Mouse (Mus musculus) MEL (cell line): Measurements from ENCODE around the gene Mtr. TPM values are rescaled to one million over a fixed set of nuclear protein-coding genes. Genes with fewer than 3 reads are reported as not detected.

ENCODE experiments used
- DNase-seq: peaks from one replicate; pipeline ENCODE4 v3.0.0; 2011; ENCODE audit warnings: low read depth, low spot score
- H3K27ac ChIP-seq: 2 replicates; pipeline ENCODE4 v1.5.1; 2012; ENCODE audit warnings: low read depth, mild to moderate bottlenecking, control low read depth, low read length, moderate library complexity; ENCODE audit not compliant: control insufficient read depth
- H3K27me3 ChIP-seq, 2 experiments: fragments of 150-350 bp in 1 of 2; sonication (generic) in 1 of 2; 2 replicates each; pipeline ENCODE4 v1.6.1; 2012; ENCODE audit warnings: low read length in 2 of 2, mild to moderate bottlenecking in 2 of 2, improper control_type of control experiment in 1 of 2, moderate library complexity in 1 of 2; ENCODE audit not compliant: insufficient read depth in 2 of 2, control insufficient read depth in 1 of 2
- H3K36me3 ChIP-seq, 2 experiments: 2 replicates each; pipeline ENCODE4 v1.6.1; 2012 to 2014; ENCODE audit warnings: low read length in 2 of 2, improper control_type of control experiment in 1 of 2, inconsistent platforms in 1 of 2, mild to moderate bottlenecking in 1 of 2; ENCODE audit not compliant: insufficient read depth in 2 of 2, control insufficient read depth in 1 of 2
- H3K4me1 ChIP-seq, 2 experiments: fragments of 150-350 bp in 1 of 2; sonication (generic) in 1 of 2; 2 replicates each; pipeline ENCODE4 v1.6.1; 2012; ENCODE audit warnings: low read length in 2 of 2, improper control_type of control experiment in 1 of 2, mild to moderate bottlenecking in 1 of 2; ENCODE audit not compliant: insufficient read depth in 2 of 2, control insufficient read depth in 1 of 2
- H3K4me3 ChIP-seq, 2 experiments: fragments of 150-350 bp in 1 of 2; sonication (generic) in 1 of 2; 2 replicates each; pipeline ENCODE4 v1.5.1; 2012; ENCODE audit warnings: low read depth in 2 of 2, low read length in 2 of 2, mild to moderate bottlenecking in 2 of 2, moderate library complexity in 2 of 2, control low read depth in 1 of 2, improper control_type of control experiment in 1 of 2; ENCODE audit not compliant: control insufficient read depth in 1 of 2, insufficient read depth in 1 of 2
- H3K79me2 ChIP-seq: 2 replicates; pipeline ENCODE4 v1.6.1; 2012; ENCODE audit warnings: mild to moderate bottlenecking, low read length, moderate library complexity; ENCODE audit not compliant: control insufficient read depth, poor library complexity, insufficient read depth
- H3K9ac ChIP-seq: 2 replicates; pipeline ENCODE4 v1.6.1; 2012; ENCODE audit warnings: low read depth, mild to moderate bottlenecking, control low read depth, low read length, moderate library complexity; ENCODE audit not compliant: control insufficient read depth, poor library complexity, severe bottlenecking
- H3K9me3 ChIP-seq: fragments of 150-350 bp; sonication (generic); replicated peaks from 2 replicates; pipeline ENCODE4 v1.6.1; 2012; ENCODE audit warnings: mild to moderate bottlenecking, low read length, improper control_type of control experiment, moderate library complexity; ENCODE audit not compliant: insufficient read depth
- BHLHE40 ChIP-seq: IDR thresholded peaks from 2 replicates; pipeline ENCODE4 v1.6.1; 2012; ENCODE audit warnings: low read depth, mild to moderate bottlenecking, inconsistent platforms, low read length, improper control_type of control experiment, borderline replicate concordance
- CHD1 ChIP-seq: IDR thresholded peaks from 2 replicates; pipeline ENCODE4 v1.6.1; 2012; ENCODE audit warnings: low read depth, mild to moderate bottlenecking, inconsistent platforms, low read length, improper control_type of control experiment
- CHD2 ChIP-seq: IDR thresholded peaks from 2 replicates; pipeline ENCODE4 v1.6.1; 2011; ENCODE audit warnings: low read length, improper control_type of control experiment
- E2F4 ChIP-seq: IDR thresholded peaks from 2 replicates; pipeline ENCODE4 v1.6.1; 2011; ENCODE audit warnings: low read depth, low read length, improper control_type of control experiment, borderline replicate concordance
- EP300 ChIP-seq, 2 experiments: IDR thresholded peaks; 2 replicates each; pipeline ENCODE4 v1.6.1; 2011; ENCODE audit warnings: improper control_type of control experiment in 2 of 2, low read length in 2 of 2, low read depth in 1 of 2, mild to moderate bottlenecking in 1 of 2
- ETS1 ChIP-seq: IDR thresholded peaks from 2 replicates; pipeline ENCODE4 v1.6.1; 2012; ENCODE audit warnings: low read depth, mild to moderate bottlenecking, inconsistent platforms, low read length, improper control_type of control experiment, moderate library complexity
- GABPA ChIP-seq: IDR thresholded peaks from 2 replicates; pipeline ENCODE4 v1.6.1; 2012; ENCODE audit warnings: low read depth, mild to moderate bottlenecking, inconsistent platforms, low read length, improper control_type of control experiment, moderate library complexity
- KAT2A ChIP-seq: conservative IDR thresholded peaks from 2 replicates; pipeline ENCODE4 v1.6.1; 2012; ENCODE audit warnings: low read depth, low read length, improper control_type of control experiment, inconsistent platforms
- MEF2A ChIP-seq: IDR thresholded peaks from 2 replicates; pipeline ENCODE4 v1.6.1; 2014; ENCODE audit warnings: low read depth, mild to moderate bottlenecking, inconsistent platforms, low read length, improper control_type of control experiment; ENCODE audit not compliant: poor library complexity, insufficient replicate concordance, severe bottlenecking; ENCODE audit errors: extremely low read depth
- MYC ChIP-seq: IDR thresholded peaks from 2 replicates; pipeline ENCODE4 v1.6.1; 2011; ENCODE audit warnings: low read depth, mild to moderate bottlenecking, low read length, improper control_type of control experiment, moderate library complexity
- NELFE ChIP-seq: IDR thresholded peaks from 2 replicates; pipeline ENCODE4 v1.6.1; 2011; ENCODE audit warnings: low read depth, low read length, improper control_type of control experiment
- NRF1 ChIP-seq: IDR thresholded peaks from 2 replicates; pipeline ENCODE4 v1.6.1; 2014; ENCODE audit warnings: low read depth, mild to moderate bottlenecking, inconsistent platforms, low read length, improper control_type of control experiment, moderate library complexity; ENCODE audit not compliant: poor library complexity, insufficient read depth, severe bottlenecking
- RAD21 ChIP-seq: IDR thresholded peaks from 2 replicates; pipeline ENCODE4 v1.6.1; 2011; ENCODE audit warnings: mild to moderate bottlenecking, low read depth, low read length, improper control_type of control experiment
- TAL1 ChIP-seq: IDR thresholded peaks from 2 replicates; pipeline ENCODE4 v1.6.1; 2012; ENCODE audit warnings: mild to moderate bottlenecking, inconsistent platforms, low read length, moderate library complexity, mixed read lengths
- TCF12 ChIP-seq: IDR thresholded peaks from 2 replicates; pipeline ENCODE4 v1.6.1; 2014; ENCODE audit warnings: low read depth, mild to moderate bottlenecking, inconsistent platforms, low read length, improper control_type of control experiment, moderate library complexity
- USF1 ChIP-seq: IDR thresholded peaks from 2 replicates; pipeline ENCODE4 v1.6.1; 2014; ENCODE audit warnings: low read depth, mild to moderate bottlenecking, inconsistent platforms, low read length, improper control_type of control experiment, moderate library complexity
- USF2 ChIP-seq, 2 experiments: IDR thresholded peaks; 2 replicates each; pipeline ENCODE4 v1.6.1; 2011 to 2012; ENCODE audit warnings: improper control_type of control experiment in 2 of 2, low read length in 2 of 2, borderline replicate concordance in 1 of 2, inconsistent platforms in 1 of 2, low read depth in 1 of 2, mild to moderate bottlenecking in 1 of 2; ENCODE audit not compliant: insufficient read depth in 1 of 2
- ZC3H11A ChIP-seq: IDR thresholded peaks from 2 replicates; pipeline ENCODE4 v1.6.1; 2012; ENCODE audit warnings: low read depth, mild to moderate bottlenecking, inconsistent platforms, low read length, improper control_type of control experiment
- ZKSCAN1 ChIP-seq: IDR thresholded peaks from 2 replicates; pipeline ENCODE4 v1.6.1; 2012; ENCODE audit warnings: low read depth, mild to moderate bottlenecking, inconsistent platforms, low read length, improper control_type of control experiment, moderate library complexity
- ZNF384 ChIP-seq: IDR thresholded peaks from 2 replicates; pipeline ENCODE4 v1.6.1; 2012; ENCODE audit warnings: low read depth, mild to moderate bottlenecking, inconsistent platforms, low read length, improper control_type of control experiment
- polyA plus RNA-seq, 2 experiments: library from polyadenylated mRNA; stranded (reverse) in 1 of 2; unstranded in 1 of 2; fragments of >175 nt in 1 of 2; fragments of >200 nt in 1 of 2; gene quantifications; 2 replicates each; pipeline versions ENCODE4 v1.2.1 to v1.2.4; 2012; ENCODE audit warnings: low replicate concordance in 2 of 2, low read depth in 1 of 2; ENCODE audit not compliant: insufficient read length in 2 of 2, insufficient read depth in 1 of 2, missing spikeins in 1 of 2
- total RNA-seq: library from RNA; depleted of rRNA; stranded (reverse); fragments of 300-350 nt; gene quantifications from 2 replicates; pipeline ENCODE4 v1.2.3, GENCODE M21; 2012

Mtr gene
- total and polyA plus RNA-seq, 3 experiments, result 25.5 to 53.0 (median 32.2) TPM

- H3K9me3 ChIP-seq, result no peaks in the 10 kb centered on the region
- H3K27ac ChIP-seq, result no peak overlapping the region
- no peak for TF ChIP-seq CHD1
- peak; percentile 20; the same call in 1 of the 2 replicates for TF ChIP-seq ETS1
- TF ChIP-seq ZC3H11A, result no peak
- TF ChIP-seq RAD21, result no peak
- TF ChIP-seq USF1, result no peak
- TF ChIP-seq EP300 (IDR thresholded peaks at IDR 0.05; ENCODE audit: low read depth in 1 of 2, low read length in 2 of 2), result peak in 1 of 2 experiments; percentile 68; a peak in 3 of 4 replicates
- TF ChIP-seq E2F4, result no peak
- TF ChIP-seq NRF1, result no peak
- no peak for TF ChIP-seq USF2 (IDR thresholded peaks at IDR 0.05; ENCODE audit: borderline replicate concordance in 1 of 2, insufficient read depth in 1 of 2, low read depth in 1 of 2, low read length in 2 of 2)
- TF ChIP-seq, all 39 proteins: peak for 2
- H3K79me2 ChIP-seq, result peaks cover 13% of the 10 kb centered on the region; the same call in 1 of the 2 replicates
- H3K4me3 ChIP-seq, result no peak overlapping the region
- peaks cover 20 to 37% of the 10 kb centered on the region in 2 experiments for H3K36me3 ChIP-seq
- H3K9ac ChIP-seq, result no peak overlapping the region
- no peaks in the 10 kb centered on the region for H3K27me3 ChIP-seq
- H3K4me1 ChIP-seq, result peaks cover 5 to 22% of the 10 kb centered on the region in 2 experiments; a peak in 2 of 4 replicates
- DNase-seq, result peak; percentile 67
These were observed 8.6 kb downstream of the Mtr start for GRCm38 (mm10) chr13:12249195-12249898.

GRCm38 (mm10) chr13:12245938-12246337 is 12.0 kb downstream of the Mtr start:
- Histone ChIP-seq H3K9ac (no peak overlapping the region), H3K9me3 (no peaks in the 10 kb centered on the region), H3K27me3 (no peaks in the 10 kb centered on the region), H3K79me2 (no peaks in the 10 kb centered on the region), H3K4me3 (no peak overlapping the region), H3K36me3 (peaks cover 7 to 41% of the 10 kb centered on the region in 2 experiments), H3K4me1 (peaks cover 5 to 13% of the 10 kb centered on the region in 2 experiments; a peak in 2 of 4 replicates), H3K27ac (no peak overlapping the region)
- TF ChIP-seq ZKSCAN1, result no peak
- TF ChIP-seq MEF2A, result no peak
- no peak for TF ChIP-seq NELFE
- TF ChIP-seq KAT2A, result no peak
- no peak for TF ChIP-seq CHD2
- TF ChIP-seq BHLHE40, result no peak
- no peak for TF ChIP-seq NRF1
- TF ChIP-seq GABPA, result no peak
- no peak for TF ChIP-seq ZC3H11A
- TF ChIP-seq TCF12, result no peak
- no peak for TF ChIP-seq MYC
- no peak for TF ChIP-seq ZNF384
- no peak for TF ChIP-seq TAL1
- no peak for DNase-seq
